Mouse (Mus musculus) erythroblast, embryonic 14.5 days (primary cell): ENCODE measurements around the gene Slc13a5. TPM values are rescaled to one million over a fixed set of nuclear protein-coding genes. Genes with fewer than 3 reads are reported as not detected.

Experiments
- H3K27me3 ChIP-seq: 2 replicates; pipeline ENCODE4 v1.6.1; 2012; ENCODE audit warnings: inconsistent platforms; ENCODE audit not compliant: control insufficient read depth
- H3K36me3 ChIP-seq: 2 replicates; pipeline ENCODE4 v1.6.1; 2012; ENCODE audit warnings: mild to moderate bottlenecking, inconsistent platforms; ENCODE audit not compliant: control insufficient read depth
- H3K4me1 ChIP-seq: 2 replicates; pipeline ENCODE4 v1.6.1; 2012; ENCODE audit warnings: inconsistent platforms; ENCODE audit not compliant: control insufficient read depth
- H3K4me3 ChIP-seq: replicated peaks from 2 replicates; pipeline ENCODE3; 2012; ENCODE audit warnings: moderate library complexity, mild to moderate bottlenecking, inconsistent platforms
- H3K9me3 ChIP-seq: 2 replicates; pipeline ENCODE4 v1.6.1; 2012; ENCODE audit warnings: low read length, inconsistent platforms, mixed read lengths; ENCODE audit not compliant: control insufficient read depth
- GATA1 ChIP-seq: IDR thresholded peaks from 2 replicates; pipeline ENCODE4 v1.6.1; 2012; ENCODE audit warnings: low read length, inconsistent platforms, mixed read lengths
- TAL1 ChIP-seq: IDR thresholded peaks from 3 replicates; pipeline ENCODE4 v1.6.1; 2012; ENCODE audit warnings: low read length, inconsistent platforms, mixed read lengths
- polyA plus RNA-seq: library from polyadenylated mRNA; stranded (reverse); fragments of >175 nt; gene quantifications from 2 replicates; pipeline ENCODE4 v1.2.3, GENCODE M21; 2012

Slc13a5 gene
- polyA plus RNA-seq, 1 experiment, result not detected

DNA sequence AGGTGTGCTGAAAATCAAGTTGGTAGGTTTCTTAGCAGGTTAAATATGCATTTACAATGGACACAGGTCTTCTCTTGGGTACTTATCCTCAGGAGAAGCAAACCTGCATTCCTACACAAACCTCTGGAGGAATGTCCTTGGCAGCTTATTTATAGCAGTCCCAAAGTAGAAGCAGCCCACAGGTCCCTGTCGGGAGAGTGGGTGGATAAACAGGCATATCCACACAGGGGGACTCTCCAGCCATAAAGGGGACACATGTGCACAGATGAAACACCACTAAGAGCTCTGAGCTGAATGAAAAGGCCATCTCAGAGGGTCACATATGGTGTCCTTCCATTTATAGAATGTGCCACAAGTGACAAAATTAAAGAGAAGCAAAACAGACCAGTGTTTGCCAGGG is 4.7 kb upstream of the Slc13a5 start:
- Histone ChIP-seq H3K4me3 (no peak overlapping the region), H3K4me1 (no peaks in the 10 kb centered on the region), H3K9me3 (no peaks in the 10 kb centered on the region), H3K27me3 (peaks cover 13% of the 10 kb centered on the region), H3K36me3 (no peaks in the 10 kb centered on the region)
- TF ChIP-seq TAL1, result no peak
- no peak for TF ChIP-seq GATA1

DNA sequence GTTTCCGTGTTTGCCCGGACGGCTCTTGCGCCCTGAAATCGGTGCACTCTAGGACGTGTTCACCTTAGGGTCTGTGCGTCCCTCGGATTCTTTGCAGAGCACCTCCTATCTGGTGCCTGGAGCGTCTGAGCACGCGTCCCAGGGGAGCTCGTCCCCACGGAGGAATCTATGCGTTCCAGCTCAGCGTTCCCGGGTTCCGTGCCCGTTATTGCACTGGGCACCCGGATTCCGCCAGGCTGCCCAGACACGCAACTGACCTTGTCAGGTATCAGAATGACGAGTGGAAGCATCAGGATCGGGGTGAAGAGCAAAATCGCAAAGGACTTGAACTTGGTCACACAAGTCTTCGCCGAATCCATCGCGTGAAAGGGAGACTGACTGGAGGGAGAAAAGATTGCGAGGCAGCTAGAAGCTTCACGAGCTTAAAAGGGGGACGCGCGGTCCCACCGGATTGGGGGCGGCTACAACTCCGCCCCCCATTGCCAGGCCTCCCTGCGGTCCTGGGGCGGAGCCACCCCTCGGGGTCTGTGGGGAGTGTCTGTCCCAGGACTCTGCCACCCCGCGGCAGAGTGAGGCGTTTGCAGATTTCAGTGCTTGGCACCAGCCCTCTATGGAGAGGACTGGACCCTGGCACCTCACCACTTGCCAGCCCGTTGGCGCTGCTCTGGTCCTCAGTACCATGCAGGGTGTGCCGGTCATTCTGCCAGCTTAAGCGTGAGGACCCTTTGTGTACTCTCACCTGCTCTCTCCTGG is 639 bp downstream of the Slc13a5 start:
- TF ChIP-seq GATA1, result no peak
- no peak for TF ChIP-seq TAL1
- Histone ChIP-seq H3K9me3 (no peaks in the 10 kb centered on the region), H3K4me1 (no peaks in the 10 kb centered on the region), H3K27me3 (peaks cover 40% of the 10 kb centered on the region), H3K4me3 (no peak overlapping the region), H3K36me3 (no peaks in the 10 kb centered on the region)

DNA sequence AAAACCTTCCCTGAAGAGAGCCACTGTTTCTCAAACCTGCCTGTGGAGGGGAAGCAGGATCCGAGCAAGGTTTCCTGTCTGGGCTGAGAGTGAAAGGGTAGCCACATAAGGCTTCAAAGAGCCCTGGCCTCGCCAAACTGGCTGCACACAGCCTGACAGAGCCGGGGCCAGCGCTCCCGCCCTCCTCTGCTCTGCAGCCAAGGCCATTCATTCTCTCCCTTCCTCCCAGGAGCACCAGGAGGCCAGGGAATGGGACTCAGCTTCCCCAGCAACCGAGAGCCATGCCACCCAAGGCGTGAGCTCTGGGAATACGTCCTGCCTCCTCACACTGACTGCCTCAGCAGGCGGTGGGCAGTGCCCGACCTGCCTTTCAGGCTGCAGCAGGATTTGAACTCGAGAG is 1.5 kb downstream of the Slc13a5 start:
- no peaks in the 10 kb centered on the region for H3K9me3 ChIP-seq
- no peak overlapping the region for H3K4me3 ChIP-seq
- no peaks in the 10 kb centered on the region for H3K36me3 ChIP-seq
- TF ChIP-seq TAL1 (no peak), GATA1 (no peak)
- peaks cover 40% of the 10 kb centered on the region for H3K27me3 ChIP-seq
- H3K4me1 ChIP-seq, result no peaks in the 10 kb centered on the region

DNA sequence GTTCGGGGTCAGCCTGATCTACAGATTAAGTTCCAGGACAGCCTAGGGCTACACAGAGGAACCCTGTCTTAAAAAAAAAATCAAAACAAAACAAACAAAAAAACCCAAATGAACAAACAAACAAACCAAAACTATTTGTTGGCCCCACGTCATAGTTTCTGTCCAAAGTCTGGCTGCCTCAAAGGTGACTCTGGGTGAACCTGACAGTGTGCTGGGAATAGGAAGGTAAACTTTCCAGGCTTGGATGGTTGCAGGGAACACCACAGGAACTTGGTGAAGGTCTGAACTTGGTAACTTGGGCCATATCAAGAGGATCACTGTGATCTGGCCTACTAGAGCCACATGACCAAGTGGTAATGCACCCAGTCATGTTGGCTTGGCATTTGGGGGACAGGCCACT is 10.6 kb downstream of the Slc13a5 start:
- no peaks in the 10 kb centered on the region; the same call in 1 of the 2 replicates for H3K27me3 ChIP-seq
- no peak for TF ChIP-seq TAL1
- TF ChIP-seq GATA1, result no peak
- no peaks in the 10 kb centered on the region for H3K4me1 ChIP-seq
- H3K4me3 ChIP-seq, result no peak overlapping the region
- H3K36me3 ChIP-seq, result no peaks in the 10 kb centered on the region
- no peaks in the 10 kb centered on the region for H3K9me3 ChIP-seq

DNA sequence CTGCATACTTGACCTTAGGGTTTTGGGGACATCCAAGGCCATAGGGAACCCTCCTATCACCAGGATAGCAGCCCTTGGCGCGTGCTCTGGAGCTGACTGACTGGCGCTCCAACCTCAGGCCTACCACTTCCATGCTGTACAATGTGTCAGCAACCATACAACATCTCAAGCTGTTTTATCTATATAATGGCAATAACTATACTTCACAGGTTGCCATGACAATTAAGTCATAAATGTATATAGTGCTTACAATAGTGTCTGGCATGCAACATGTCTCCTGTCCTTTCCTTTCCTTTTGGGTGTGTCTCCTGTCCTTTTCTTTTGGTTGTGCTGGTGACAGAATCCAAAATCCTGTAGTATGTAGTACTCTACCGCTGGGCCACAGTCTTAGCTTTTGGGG is 11.4 kb downstream of the Slc13a5 start:
- Histone ChIP-seq H3K4me3 (no peak overlapping the region), H3K9me3 (no peaks in the 10 kb centered on the region), H3K4me1 (no peaks in the 10 kb centered on the region), H3K36me3 (no peaks in the 10 kb centered on the region), H3K27me3 (no peaks in the 10 kb centered on the region; the same call in 1 of the 2 replicates)
- no peak for TF ChIP-seq TAL1
- TF ChIP-seq GATA1, result no peak

DNA sequence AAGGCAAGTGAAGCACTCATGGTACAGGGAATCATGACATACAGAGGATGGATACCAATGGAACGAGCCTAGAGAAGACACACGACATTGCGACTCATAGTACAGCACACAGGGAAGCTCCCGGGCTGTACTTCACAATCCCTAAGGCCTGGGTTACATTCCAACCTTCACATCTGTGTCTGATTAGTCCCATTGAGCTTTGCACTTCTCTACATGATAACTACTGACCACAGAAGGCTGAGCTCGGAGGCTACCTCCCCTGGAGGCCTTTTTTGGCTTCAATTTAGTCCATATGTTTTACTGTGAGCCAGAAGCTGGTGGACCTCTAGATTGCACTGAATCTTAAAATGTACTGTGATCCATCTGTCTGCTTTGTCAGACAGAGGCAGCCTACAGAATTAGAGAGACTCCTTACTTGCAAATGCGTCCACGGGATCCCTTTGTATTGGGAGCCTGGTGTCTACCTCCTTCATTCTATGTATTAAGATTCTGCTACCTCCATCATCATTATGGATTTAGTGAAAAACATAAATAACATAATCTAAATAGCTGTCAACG is 21.7 kb downstream of the Slc13a5 start:
- H3K9me3 ChIP-seq, result no peaks in the 10 kb centered on the region
- H3K4me1 ChIP-seq, result no peaks in the 10 kb centered on the region
- H3K27me3 ChIP-seq, result no peaks in the 10 kb centered on the region
- TF ChIP-seq TAL1, result no peak
- no peak for TF ChIP-seq GATA1
- no peaks in the 10 kb centered on the region for H3K36me3 ChIP-seq
- H3K4me3 ChIP-seq, result no peak overlapping the region

DNA sequence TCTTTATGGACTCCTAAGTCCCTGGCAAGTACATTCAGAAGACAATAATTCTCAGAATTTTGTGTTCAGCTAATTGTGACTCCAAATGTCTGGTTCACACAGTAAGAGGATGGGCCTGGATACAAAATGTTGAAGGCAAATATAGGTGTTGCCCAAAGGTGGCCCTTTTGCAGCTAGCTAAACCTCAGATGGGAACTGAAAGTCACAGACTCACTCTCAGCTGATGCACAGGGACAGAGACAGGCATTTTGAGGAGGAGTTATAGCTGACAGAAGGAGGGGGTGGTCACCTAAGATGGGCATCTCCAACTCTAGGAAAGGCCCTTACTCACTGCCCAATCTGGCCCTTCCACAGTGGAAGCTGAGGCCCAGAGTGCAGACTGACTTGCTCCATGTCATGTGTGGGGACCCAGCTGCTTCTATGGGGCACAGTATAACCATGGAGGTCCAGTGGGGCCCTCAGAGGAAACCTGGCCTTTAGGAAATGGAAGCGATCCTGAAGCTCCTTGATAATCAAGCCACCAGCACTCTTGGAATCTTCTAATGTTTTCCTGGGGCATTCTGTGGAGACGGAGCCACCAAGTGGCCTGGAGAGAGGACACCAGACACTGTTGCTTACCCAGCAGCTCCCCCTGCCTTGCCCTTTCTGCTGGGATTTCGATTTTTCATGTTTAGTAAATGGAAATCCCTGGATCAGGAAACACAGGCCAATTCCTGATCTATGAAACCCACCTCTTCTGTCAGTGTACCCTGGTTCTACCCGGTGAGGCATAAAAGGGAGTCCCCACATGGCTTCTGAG is 26.8 kb downstream of the Slc13a5 start:
- H3K36me3 ChIP-seq, result no peaks in the 10 kb centered on the region
- H3K27me3 ChIP-seq, result no peaks in the 10 kb centered on the region
- no peak overlapping the region for H3K4me3 ChIP-seq
- no peaks in the 10 kb centered on the region for H3K9me3 ChIP-seq
- H3K4me1 ChIP-seq, result no peaks in the 10 kb centered on the region
- TF ChIP-seq TAL1 (no peak), GATA1 (no peak)

DNA sequence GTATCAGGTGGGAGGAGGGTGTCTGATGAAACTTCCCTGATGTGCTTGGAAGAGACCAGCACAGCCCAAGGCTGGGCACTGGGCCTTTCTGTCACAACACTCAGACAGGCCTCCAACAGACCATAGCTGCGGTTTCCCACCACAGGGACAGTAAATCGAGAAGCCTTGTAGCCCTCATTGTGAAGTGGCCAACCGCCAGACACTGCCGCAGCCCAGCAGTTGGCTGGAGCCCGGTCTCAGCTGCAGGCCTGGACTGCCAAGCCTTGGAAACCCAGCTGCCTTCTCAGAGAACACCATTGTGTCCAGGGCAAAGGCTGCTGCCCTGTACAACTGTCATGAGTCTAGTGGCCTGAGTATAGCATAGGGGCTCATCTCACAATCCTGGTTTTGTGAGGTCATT is 33.0 kb downstream of the Slc13a5 start:
- H3K36me3 ChIP-seq, result no peaks in the 10 kb centered on the region
- H3K4me1 ChIP-seq, result no peaks in the 10 kb centered on the region
- TF ChIP-seq TAL1, result no peak
- no peak for TF ChIP-seq GATA1
- no peaks in the 10 kb centered on the region for H3K9me3 ChIP-seq
- H3K4me3 ChIP-seq, result no peak overlapping the region
- H3K27me3 ChIP-seq, result no peaks in the 10 kb centered on the region

DNA sequence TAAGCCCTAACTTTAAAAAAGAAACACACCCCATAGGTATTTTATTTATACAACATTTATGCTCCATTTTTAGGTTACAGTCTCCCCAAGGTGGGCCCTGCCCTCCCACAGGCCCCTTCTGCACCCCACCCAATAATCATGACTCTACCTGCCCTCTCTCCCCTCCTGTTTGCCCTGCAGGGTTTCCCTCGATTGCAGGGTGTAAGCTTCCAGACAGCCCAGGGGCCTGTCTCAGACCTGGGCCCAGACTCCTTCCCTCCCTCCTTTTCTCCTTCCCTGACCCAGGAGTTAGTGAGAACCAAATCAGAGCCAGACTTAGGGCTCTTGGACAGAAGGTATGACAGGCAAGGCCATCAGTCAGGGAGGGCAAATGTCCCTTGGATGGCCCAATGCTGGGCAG is 34.0 kb downstream of the Slc13a5 start:
- TF ChIP-seq TAL1 (no peak), GATA1 (no peak)
- H3K9me3 ChIP-seq, result no peaks in the 10 kb centered on the region
- no peaks in the 10 kb centered on the region for H3K4me1 ChIP-seq
- H3K36me3 ChIP-seq, result no peaks in the 10 kb centered on the region
- no peak overlapping the region for H3K4me3 ChIP-seq
- H3K27me3 ChIP-seq, result no peaks in the 10 kb centered on the region
